Mouse (Mus musculus) small intestine, adult 2 months (tissue): ENCODE results near the gene Ets1.

ENCODE experiments used
- CTCF ChIP-seq: fragments of 200-500 bp; IDR thresholded peaks from 2 replicates; pipeline ENCODE4 v1.5.1; 2012; ENCODE audit warnings: low read depth, mild to moderate bottlenecking, control low read depth, inconsistent platforms, low read length, moderate library complexity, mixed read lengths; ENCODE audit not compliant: insufficient replicate concordance, insufficient read length; ENCODE audit errors: extremely low read depth
- POLR2A ChIP-seq: fragments of 200-500 bp; IDR thresholded peaks from 2 replicates; pipeline ENCODE4 v1.6.1; 2012; ENCODE audit warnings: low read depth, mild to moderate bottlenecking, control low read depth, inconsistent platforms, low read length, moderate library complexity

GRCm38 (mm10) chr9:32679531-32679930, 43.5 kb downstream of the Ets1 start:
- TF ChIP-seq POLR2A (no peak), CTCF (no peak)
